ENCODE assay signal across 8 mouse cellular contexts in the genomic region with DNA sequence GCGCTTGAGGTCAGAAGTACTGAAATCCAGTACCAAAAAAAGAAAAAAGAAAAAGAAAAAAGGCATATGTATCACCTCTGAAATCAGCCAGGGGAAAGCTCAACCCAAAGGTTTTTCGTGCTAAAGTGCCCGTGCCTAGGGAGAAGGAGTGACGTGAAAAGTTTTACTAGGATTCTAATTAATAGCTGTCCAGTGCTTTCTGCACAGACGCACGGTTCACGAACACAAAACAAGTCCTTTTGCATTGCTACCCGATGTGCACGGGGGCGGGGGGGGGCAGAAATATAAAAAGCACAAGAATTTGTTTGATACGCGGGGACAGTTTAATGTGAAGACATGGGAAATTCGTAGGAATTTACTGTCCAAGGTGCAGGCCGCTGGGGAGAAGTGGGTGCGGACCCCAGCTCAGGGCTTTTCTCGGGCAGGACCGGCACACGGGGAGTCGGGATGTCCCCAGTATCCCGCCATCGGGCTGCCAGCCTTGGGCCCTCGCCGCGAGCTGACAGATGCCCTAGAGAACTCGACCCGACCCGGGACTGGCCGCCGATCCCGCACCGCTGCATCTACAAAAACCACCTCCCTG. TPM values are rescaled to one million over a fixed set of nuclear protein-coding genes. Genes with fewer than 3 reads are reported as not detected.
A peak's percentile ranks its signal among the peaks of the same experiment; 100 is the strongest.
DNase-seq lines count a peak whose midpoint lies in the region; ATAC-seq and TF ChIP-seq lines count a peak whose summit lies in the region.

No protein-coding gene starts in this region.

- peak overlapping the region; percentile 77 for H3K4me3 ChIP-seq in ES-Bruce4 (ENCODE audit: low read depth, low read length)
- H3K4me3 ChIP-seq in forebrain, embryonic 14.5 days (ENCODE audit: low read depth, low read length), result peak overlapping the region; percentile 70
- H3K4me3 ChIP-seq in limb, embryonic 13.5 days, result peak overlapping the region; percentile 81
- peak overlapping the region; percentile 72 for H3K4me3 ChIP-seq in stomach, embryonic 14.5 days (ENCODE audit: low read depth, low read length)

- H3K27ac ChIP-seq in ES-Bruce4 (ENCODE audit: insufficient read depth, low read length), result no peak overlapping the region
- peak overlapping the region; percentile 16; the same call in 1 of the 2 replicates for H3K27ac ChIP-seq in forebrain, embryonic 14.5 days (ENCODE audit: low read depth, low read length)
- peak overlapping the region; percentile 70; the same call in 1 of the 2 replicates for H3K27ac ChIP-seq in limb, embryonic 13.5 days
- H3K27ac ChIP-seq in stomach, embryonic 14.5 days (ENCODE audit: low read length), result no peak overlapping the region

- DNase-seq in embryo, embryonic 10 days (ENCODE audit: low spot score), result peak; percentile 4
- no peak for DNase-seq in embryo, embryonic 10.5 days (ENCODE audit: low spot score)
- DNase-seq in forebrain, embryonic 14.5 days (ENCODE audit: low spot score), result no peak
- DNase-seq in thymus, postnatal 14 days, result no peak
- no peak for DNase-seq in frontal cortex, postnatal 10 days (ENCODE audit: low spot score in 2 of 2)

- no peaks in the 10 kb centered on the region for H3K36me3 ChIP-seq in ES-Bruce4 (ENCODE audit: control insufficient read depth, insufficient read depth, low read length, poor library complexity, severe bottlenecking)
- H3K36me3 ChIP-seq in forebrain, embryonic 14.5 days (ENCODE audit: control insufficient read depth, insufficient read depth, low read length), result no peaks in the 10 kb centered on the region
- no peaks in the 10 kb centered on the region for H3K36me3 ChIP-seq in limb, embryonic 13.5 days
- no peaks in the 10 kb centered on the region for H3K36me3 ChIP-seq in stomach, embryonic 14.5 days (ENCODE audit: control insufficient read depth, insufficient read depth, low read length)

- under 1% methylated on average over 31 of the region's 31 CpGs for WGBS in forebrain, embryonic 14.5 days
- 1% methylated on average over 31 of the region's 31 CpGs for WGBS in limb, embryonic 13.5 days
- WGBS in stomach, embryonic 14.5 days, result under 1% methylated on average over 31 of the region's 31 CpGs

- H3K4me1 ChIP-seq in ES-Bruce4 (ENCODE audit: control insufficient read depth, insufficient read depth, low read length), result no peaks in the 10 kb centered on the region
- peaks cover 7% of the 10 kb centered on the region for H3K4me1 ChIP-seq in forebrain, embryonic 14.5 days (ENCODE audit: control insufficient read depth, insufficient read depth, low read length)
- H3K4me1 ChIP-seq in limb, embryonic 13.5 days, result peaks cover 12% of the 10 kb centered on the region; the same call in 1 of the 2 replicates
- no peaks in the 10 kb centered on the region for H3K4me1 ChIP-seq in stomach, embryonic 14.5 days (ENCODE audit: control insufficient read depth, insufficient read depth, low read length)

- no peak for TF ChIP-seq POLR2A in ES-Bruce4 (IDR thresholded peaks at IDR 0.05; ENCODE audit: insufficient read depth, low read length)

- H3K9ac ChIP-seq in ES-Bruce4 (ENCODE audit: low read depth, poor library complexity, severe bottlenecking), result peak overlapping the region; percentile 86
- peak overlapping the region; percentile 90 for H3K9ac ChIP-seq in forebrain, embryonic 14.5 days (ENCODE audit: low read length)
- H3K9ac ChIP-seq in limb, embryonic 13.5 days, result peak overlapping the region; percentile 92
- H3K9ac ChIP-seq in stomach, embryonic 14.5 days (replicated peaks; ENCODE audit: low read depth, low read length), result peak overlapping the region; percentile 75

- peak; percentile 74 for ATAC-seq in forebrain, embryonic 14.5 days
- ATAC-seq in limb, embryonic 13.5 days (ENCODE audit: low FRiP score, low read depth), result no peak
- peak; percentile 42; the same call in 1 of the 2 replicates for ATAC-seq in stomach, embryonic 14.5 days (ENCODE audit: insufficient number of reproducible peaks, insufficient read depth, low FRiP score, low read depth)

- no peak for TF ChIP-seq CTCF in ES-Bruce4 (IDR thresholded peaks at IDR 0.05; ENCODE audit: low read depth, low read length)

- H3K9me3 ChIP-seq in ES-Bruce4 (replicated peaks; ENCODE audit: control insufficient read depth, insufficient read depth, low read length, poor library complexity, severe bottlenecking), result no peaks in the 10 kb centered on the region; the same call in 1 of the 2 replicates
- H3K9me3 ChIP-seq in forebrain, embryonic 14.5 days (replicated peaks; ENCODE audit: control insufficient read depth, low read length), result no peaks in the 10 kb centered on the region
- peaks cover 7% of the 10 kb centered on the region for H3K9me3 ChIP-seq in limb, embryonic 13.5 days
- H3K9me3 ChIP-seq in stomach, embryonic 14.5 days (ENCODE audit: control insufficient read depth, low read depth, low read length), result 0 out of 2 replicates have a peak, but pooled peaks cover 3% of the 10 kb centered on the region

- H3K27me3 ChIP-seq in ES-Bruce4 (ENCODE audit: control insufficient read depth, insufficient read depth, low read length, poor library complexity, severe bottlenecking), result no peaks in the 10 kb centered on the region
- H3K27me3 ChIP-seq in forebrain, embryonic 14.5 days (replicated peaks; ENCODE audit: control insufficient read depth, insufficient read depth, low read length), result no peaks in the 10 kb centered on the region
- no peaks in the 10 kb centered on the region for H3K27me3 ChIP-seq in limb, embryonic 13.5 days
- H3K27me3 ChIP-seq in stomach, embryonic 14.5 days (ENCODE audit: control insufficient read depth, insufficient read depth, low read length), result no peaks in the 10 kb centered on the region

- no peak for TF ChIP-seq EP300 in ES-Bruce4 (IDR thresholded peaks at IDR 0.05; ENCODE audit: insufficient read depth, low read depth, low read length)

- H3K4me2 ChIP-seq in forebrain, embryonic 14.5 days (ENCODE audit: low read length), result peak overlapping the region; percentile 67
- peak overlapping the region; percentile 72 for H3K4me2 ChIP-seq in limb, embryonic 13.5 days (replicated peaks)
- peak overlapping the region; percentile 50 for H3K4me2 ChIP-seq in stomach, embryonic 14.5 days (replicated peaks; ENCODE audit: low read depth, low read length)

RNA-seq across cellular contexts. Expression of a gene that starts 0.4 kb away (rescaled TPM):
- polyA plus RNA-seq in ES-Bruce4 (2011; ENCODE audit: insufficient read depth, insufficient read length, low read depth, missing spikeins), result 4.1 TPM in 2 replicates
- polyA plus RNA-seq in forebrain, embryonic 14.5 days (2014; fragmentation: Nextera tagmentation; extraction: Ambion mirVana), result 5.3 and 7.8 TPM in 2 replicates
- 6.8 and 6.9 TPM in 2 replicates for polyA plus RNA-seq in limb, embryonic 13.5 days (2015; fragmentation: Nextera tagmentation; extraction: Ambion mirVana)
- polyA plus RNA-seq in stomach, embryonic 14.5 days (2014; fragmentation: Nextera tagmentation; extraction: Ambion mirVana), result 4.7 and 5.8 TPM in 2 replicates

RNA-seq across cellular contexts. Expression of a gene that starts 38.8 kb away (rescaled TPM):
- polyA plus RNA-seq in ES-Bruce4 (2011; ENCODE audit: insufficient read depth, insufficient read length, low read depth, missing spikeins), result not detected in 2 replicates
- polyA plus RNA-seq in forebrain, embryonic 14.5 days (2014; fragmentation: Nextera tagmentation; extraction: Ambion mirVana), result not detected in 2 replicates
- polyA plus RNA-seq in limb, embryonic 13.5 days (2015; fragmentation: Nextera tagmentation; extraction: Ambion mirVana), result not detected in 2 replicates
- not detected in 2 replicates for polyA plus RNA-seq in stomach, embryonic 14.5 days (2014; fragmentation: Nextera tagmentation; extraction: Ambion mirVana)

RNA-seq across cellular contexts. Expression of a gene that starts 45.8 kb away (rescaled TPM):
- polyA plus RNA-seq in ES-Bruce4 (2011; ENCODE audit: insufficient read depth, insufficient read length, low read depth, missing spikeins), result 76.4 and 94.7 TPM in 2 replicates
- 231 and 240 TPM in 2 replicates for polyA plus RNA-seq in forebrain, embryonic 14.5 days (2014; fragmentation: Nextera tagmentation; extraction: Ambion mirVana)
- polyA plus RNA-seq in limb, embryonic 13.5 days (2015; fragmentation: Nextera tagmentation; extraction: Ambion mirVana), result 199 and 219 TPM in 2 replicates
- 194 and 206 TPM in 2 replicates for polyA plus RNA-seq in stomach, embryonic 14.5 days (2014; fragmentation: Nextera tagmentation; extraction: Ambion mirVana)

RNA-seq across cellular contexts. Expression of a gene that starts 55.3 kb away (rescaled TPM):
- polyA plus RNA-seq in ES-Bruce4 (2011; ENCODE audit: insufficient read depth, insufficient read length, low read depth, missing spikeins), result 34.9 and 38.0 TPM in 2 replicates
- 78.9 and 79.4 TPM in 2 replicates for polyA plus RNA-seq in forebrain, embryonic 14.5 days (2014; fragmentation: Nextera tagmentation; extraction: Ambion mirVana)
- polyA plus RNA-seq in limb, embryonic 13.5 days (2015; fragmentation: Nextera tagmentation; extraction: Ambion mirVana), result 119 and 130 TPM in 2 replicates
- 98.4 and 103 TPM in 2 replicates for polyA plus RNA-seq in stomach, embryonic 14.5 days (2014; fragmentation: Nextera tagmentation; extraction: Ambion mirVana)

Comparison
In these comparisons a context has a peak if more than half of its experiments do, and no peak if none do; other contexts are left out.
1. H3K27ac ChIP-seq: peak in forebrain, embryonic 14.5 days (single experiment) and limb, embryonic 13.5 days (single experiment); none in ES-Bruce4 (single experiment) and stomach, embryonic 14.5 days (single experiment).
2. Peak in every context shown above with its lines, with median percentiles within 50 percentile points of each other: H3K4me3 ChIP-seq, H3K9ac ChIP-seq and H3K4me2 ChIP-seq.